Mouse (Mus musculus) midbrain, embryonic 11.5 days (tissue): ENCODE results near the gene Slc9a2. TPM values are rescaled to one million over a fixed set of nuclear protein-coding genes. Genes with fewer than 3 reads are reported as not detected.
"Not testable (repeated sequence)": the region's sequence is repeated elsewhere in the genome, so short reads cannot be mapped to it uniquely, and the experiment has no call there.

ENCODE experiments used
- ATAC-seq: fragments of 200-750 bp; cut with Nextera tagmentation; 2 replicates; pipeline ENCODE4 v1.8.0; 2017; ENCODE audit warnings: moderate TSS enrichment, moderate library complexity; ENCODE audit not compliant: low FRiP score
- DNase-seq: peaks from one replicate; pipeline ENCODE4 v3.0.0; 2015; ENCODE audit warnings: low spot score; ENCODE audit errors: missing footprints
- H3K27ac ChIP-seq: fragments of 300-500 bp; sonication (generic); 2 replicates; pipeline ENCODE4 v1.5.1; 2014; ENCODE audit warnings: low read depth, low read length
- H3K27me3 ChIP-seq: fragments of 300-500 bp; sonication (generic); 2 replicates; pipeline ENCODE4 v1.6.1; 2014; ENCODE audit warnings: mild to moderate bottlenecking, low read length, moderate library complexity, mixed read lengths; ENCODE audit not compliant: control insufficient read depth, insufficient read depth
- H3K36me3 ChIP-seq: fragments of 300-500 bp; sonication (generic); 2 replicates; pipeline ENCODE4 v1.6.1; 2014; ENCODE audit warnings: mild to moderate bottlenecking, low read length, moderate library complexity, mixed read lengths; ENCODE audit not compliant: control insufficient read depth, insufficient read depth
- H3K4me1 ChIP-seq: fragments of 300-500 bp; sonication (generic); 2 replicates; pipeline ENCODE4 v1.6.1; 2014; ENCODE audit warnings: low read length; ENCODE audit not compliant: control insufficient read depth, insufficient read depth
- H3K4me2 ChIP-seq: fragments of 300-500 bp; sonication (generic); 2 replicates; pipeline ENCODE4 v1.6.1; 2014; ENCODE audit warnings: mild to moderate bottlenecking, moderate library complexity
- H3K4me3 ChIP-seq: fragments of 300-500 bp; sonication (generic); 2 replicates; pipeline ENCODE4 v1.5.1; 2014; ENCODE audit warnings: low read depth, low read length
- H3K9ac ChIP-seq: fragments of 300-500 bp; sonication (generic); 2 replicates; pipeline ENCODE4 v1.6.1; 2014; ENCODE audit warnings: low read length
- H3K9me3 ChIP-seq: fragments of 300-500 bp; sonication (generic); 2 replicates; pipeline ENCODE4 v1.6.1; 2016; ENCODE audit warnings: low read length; ENCODE audit not compliant: control insufficient read depth
- WGBS: fragments of 180-500 bp; shearing (Covaris S2); extraction: QIAGEN DNeasy Blood & Tissue Kit; methylation state at CpG from one replicate; pipeline ENCODE4 v1.1.7; 2014; 5-methylcytosine and 5-hydroxymethylcytosine counted together
- polyA plus RNA-seq: library from polyadenylated mRNA; unstranded; fragments of >200 nt; fragmentation: Nextera tagmentation; extraction: Ambion mirVana; gene quantifications from 2 replicates; pipeline ENCODE4 v1.2.1, GENCODE M21; 2014

The Slc9a2 gene
- polyA plus RNA-seq, 1 experiment from 2014 or later: not detected

GRCm38 (mm10) chr1:40694296-40694695, 13.9 kb downstream of the Slc9a2 start:
- no peak overlapping the region for H3K4me3 ChIP-seq
- H3K27me3 ChIP-seq: no peaks in the 10 kb centered on the region
- DNase-seq (no peak), ATAC-seq (no peak)
- H3K4me1 ChIP-seq: no peaks in the 10 kb centered on the region
- H3K36me3 ChIP-seq: no peaks in the 10 kb centered on the region
- H3K27ac ChIP-seq: no peak overlapping the region
- no peak overlapping the region for H3K4me2 ChIP-seq
- WGBS: 88% methylated on average over 13 of the region's 13 CpGs
- no peaks in the 10 kb centered on the region for H3K9me3 ChIP-seq
- no peak overlapping the region for H3K9ac ChIP-seq

GRCm38 (mm10) chr1:40696436-40696835, 16.1 kb downstream of the Slc9a2 start:
- ATAC-seq: no peak
- Histone ChIP-seq H3K4me1 (no peaks in the 10 kb centered on the region), H3K27me3 (no peaks in the 10 kb centered on the region), H3K27ac (no peak overlapping the region), H3K9me3 (no peaks in the 10 kb centered on the region), H3K4me2 (no peak overlapping the region), H3K36me3 (no peaks in the 10 kb centered on the region), H3K9ac (no peak overlapping the region), H3K4me3 (no peak overlapping the region)
- no peak for DNase-seq
- WGBS: 94% methylated on average over 3 of the region's 3 CpGs

GRCm38 (mm10) chr1:40705099-40705498, 24.7 kb downstream of the Slc9a2 start:
- DNase-seq (no peak), ATAC-seq (no peak)
- H3K4me1 ChIP-seq: no peaks in the 10 kb centered on the region
- no peak overlapping the region for H3K4me2 ChIP-seq
- no peak overlapping the region for H3K27ac ChIP-seq
- H3K27me3 ChIP-seq: no peaks in the 10 kb centered on the region
- no peaks in the 10 kb centered on the region for H3K9me3 ChIP-seq
- 90% methylated on average over 4 of the region's 4 CpGs for WGBS
- no peak overlapping the region for H3K9ac ChIP-seq
- H3K36me3 ChIP-seq: no peaks in the 10 kb centered on the region
- H3K4me3 ChIP-seq: no peak overlapping the region

DNA sequence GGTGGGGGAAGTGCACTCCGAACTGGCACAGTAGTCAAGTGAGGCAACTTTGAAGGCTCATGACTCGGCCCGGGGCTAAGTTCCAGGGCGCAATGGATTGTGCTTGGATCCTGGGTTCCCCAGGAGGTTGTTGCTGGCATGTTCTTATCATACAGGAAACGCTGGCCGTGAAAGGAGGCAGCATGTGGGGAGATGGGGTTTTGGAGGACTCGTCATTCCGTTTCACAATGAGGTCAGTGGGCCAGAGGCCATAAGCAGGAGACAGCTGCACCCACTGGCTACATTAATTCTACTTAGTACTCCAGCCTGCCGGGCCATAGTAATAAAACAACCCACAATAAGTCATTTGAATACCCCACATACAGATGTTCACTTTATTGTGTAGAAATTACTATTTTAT, 34.6 kb downstream of the Slc9a2 start:
- no peak for ATAC-seq
- no peak overlapping the region for H3K27ac ChIP-seq
- WGBS: 86% methylated on average over 9 of the region's 9 CpGs

DNA sequence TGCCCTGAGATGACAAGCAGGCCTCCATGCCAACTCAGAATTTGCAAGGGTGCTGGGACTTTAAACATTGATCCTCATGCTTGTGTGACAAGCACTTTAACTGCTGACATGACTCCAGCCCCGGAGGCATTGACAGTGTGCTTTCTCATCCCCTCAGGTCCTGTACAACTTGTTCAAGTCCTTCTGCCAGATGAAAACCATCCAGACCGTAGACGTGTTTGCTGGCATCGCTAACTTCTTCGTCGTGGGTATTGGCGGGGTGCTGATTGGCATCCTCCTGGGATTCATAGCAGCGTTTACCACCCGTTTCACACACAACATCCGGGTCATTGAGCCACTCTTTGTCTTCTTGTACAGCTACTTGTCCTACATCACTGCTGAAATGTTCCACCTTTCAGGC, 45.7 kb downstream of the Slc9a2 start:
- DNase-seq (no peak), ATAC-seq (no peak)
- H3K27ac ChIP-seq: no peak overlapping the region
- no peak overlapping the region for H3K4me3 ChIP-seq
- H3K4me2 ChIP-seq: no peak overlapping the region
- H3K27me3 ChIP-seq: no peaks in the 10 kb centered on the region
- H3K9me3 ChIP-seq: no peaks in the 10 kb centered on the region
- no peaks in the 10 kb centered on the region for H3K4me1 ChIP-seq
- no peaks in the 10 kb centered on the region for H3K36me3 ChIP-seq
- WGBS: 88% methylated on average over 10 of the region's 10 CpGs
- no peak overlapping the region for H3K9ac ChIP-seq

More for the DNA sequence above, 34.6 kb downstream of the Slc9a2 start:
- no peak overlapping the region for H3K4me2 ChIP-seq
- H3K36me3 ChIP-seq: no peaks in the 10 kb centered on the region
- no peaks in the 10 kb centered on the region for H3K9me3 ChIP-seq
- DNase-seq: no peak
- no peaks in the 10 kb centered on the region for H3K27me3 ChIP-seq
- H3K4me3 ChIP-seq: no peak overlapping the region
- no peaks in the 10 kb centered on the region for H3K4me1 ChIP-seq
- no peak overlapping the region for H3K9ac ChIP-seq

DNA sequence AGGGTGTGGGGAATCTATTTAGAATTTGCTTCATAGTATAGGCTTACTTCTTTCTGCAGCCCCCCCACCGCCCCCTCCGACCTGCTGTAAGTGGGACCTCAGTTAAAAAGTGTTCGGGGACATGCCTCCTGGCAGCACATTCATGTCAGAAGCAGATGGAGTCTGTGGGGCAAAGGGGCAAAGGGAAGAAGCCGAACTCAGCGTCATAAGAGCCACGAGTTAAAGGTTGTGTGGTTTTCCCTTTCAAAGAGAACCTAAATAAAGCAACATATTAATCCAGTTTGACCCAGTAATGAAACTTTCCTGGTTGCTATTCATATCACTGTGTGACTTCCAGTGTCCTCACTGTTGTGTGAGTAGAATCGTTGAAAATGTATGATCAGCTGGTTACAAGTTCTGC, 47.0 kb downstream of the Slc9a2 start:
- Histone ChIP-seq H3K4me3 (no peak overlapping the region), H3K27ac (no peak overlapping the region), H3K36me3 (no peaks in the 10 kb centered on the region), H3K4me1 (no peaks in the 10 kb centered on the region), H3K27me3 (no peaks in the 10 kb centered on the region), H3K9me3 (no peaks in the 10 kb centered on the region), H3K9ac (no peak overlapping the region), H3K4me2 (no peak overlapping the region)
- no peak for DNase-seq
- no peak for ATAC-seq
- 88% methylated on average over 7 of the region's 7 CpGs for WGBS

GRCm38 (mm10) chr1:40728636-40729035, 48.3 kb downstream of the Slc9a2 start:
- no peak overlapping the region for H3K4me2 ChIP-seq
- WGBS: 90% methylated on average over 1 of the region's 1 CpGs

GRCm38 (mm10) chr1:40737671-40738070, 57.3 kb downstream of the Slc9a2 start:
- Histone ChIP-seq H3K4me1 (no peaks in the 10 kb centered on the region), H3K27me3 (no peaks in the 10 kb centered on the region), H3K4me2 (no peak overlapping the region), H3K9me3 (no peaks in the 10 kb centered on the region), H3K4me3 (no peak overlapping the region), H3K9ac (no peak overlapping the region), H3K36me3 (no peaks in the 10 kb centered on the region), H3K27ac (no peak overlapping the region)
- ATAC-seq (no peak), DNase-seq (no peak)
- 90% methylated on average over 8 of the region's 8 CpGs for whole genome bisulfite sequencing

More at GRCm38 (mm10) chr1:40728636-40729035, 48.3 kb downstream of the Slc9a2 start:
- Histone ChIP-seq H3K4me3 (no peak overlapping the region), H3K9me3 (no peaks in the 10 kb centered on the region), H3K27me3 (no peaks in the 10 kb centered on the region), H3K9ac (no peak overlapping the region), H3K4me1 (no peaks in the 10 kb centered on the region), H3K36me3 (no peaks in the 10 kb centered on the region), H3K27ac (no peak overlapping the region)
- DNase-seq (no peak), ATAC-seq (no peak)

GRCm38 (mm10) chr1:40738246-40738645, 57.9 kb downstream of the Slc9a2 start:
- not testable (repeated sequence) for H3K36me3 ChIP-seq, H3K27ac ChIP-seq, DNase-seq, H3K27me3 ChIP-seq, ATAC-seq, H3K9me3 ChIP-seq, H3K9ac ChIP-seq, H3K4me3 ChIP-seq, H3K4me2 ChIP-seq, H3K4me1 ChIP-seq
- WGBS: 95% methylated on average over 9 of the region's 9 CpGs

GRCm38 (mm10) chr1:40740739-40741138, 60.4 kb downstream of the Slc9a2 start:
- DNase-seq (no peak), ATAC-seq (no peak)
- H3K36me3 ChIP-seq: no peaks in the 10 kb centered on the region
- WGBS: 93% methylated on average over 2 of the region's 2 CpGs
- H3K4me3 ChIP-seq: no peak overlapping the region
- H3K9ac ChIP-seq: no peak overlapping the region
- H3K27me3 ChIP-seq: no peaks in the 10 kb centered on the region
- no peaks in the 10 kb centered on the region for H3K4me1 ChIP-seq
- no peak overlapping the region for H3K27ac ChIP-seq
- no peaks in the 10 kb centered on the region for H3K9me3 ChIP-seq
- no peak overlapping the region for H3K4me2 ChIP-seq
